Mouse (Mus musculus) layer of hippocampus, adult 8-10 months (tissue): ENCODE results near the gene 2310057M21Rik. TPM values are rescaled to one million over a fixed set of nuclear protein-coding genes. Genes with fewer than 3 reads are reported as not detected.

Source experiments
- DNase-seq, 2 experiments: peaks; one replicate each; pipeline ENCODE4 v3.0.0; 2022; ENCODE audit warnings: low spot score in 2 of 2
- total RNA-seq, 4 experiments: library from RNA; stranded (reverse); gene quantifications; 2 replicates each; pipeline ENCODE4 v1.2.4; 2022

2310057M21Rik gene
- total RNA-seq, 4 experiments from 2014 or later: 22.3 to 28.2 (median 27.6) TPM

DNA sequence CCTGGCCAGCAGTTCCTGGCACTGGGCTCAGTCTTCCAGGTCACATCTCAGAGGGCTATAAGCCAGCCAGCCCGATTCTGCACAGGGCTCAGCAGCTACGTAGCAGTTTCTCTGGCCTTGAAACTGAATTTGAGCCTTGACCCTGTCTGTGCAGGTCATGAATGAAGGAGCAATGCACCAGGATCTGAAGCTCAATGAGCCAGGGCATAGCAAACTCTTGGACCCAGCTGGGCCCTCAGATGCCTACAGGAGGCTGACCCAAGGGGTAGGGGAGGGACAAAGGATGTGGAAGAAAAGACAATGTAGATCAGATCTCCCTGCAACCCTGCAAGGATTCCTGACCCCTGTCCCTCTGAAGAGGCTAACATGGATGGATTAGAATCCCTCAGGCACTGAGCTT is 40.4 kb downstream of the 2310057M21Rik start, which contains the start of gene Cuzd1:
Gene Cuzd1 (minus strand): TSS at position 101 of the 400 bp plus-strand sequence.
- no peak for DNase-seq

DNA sequence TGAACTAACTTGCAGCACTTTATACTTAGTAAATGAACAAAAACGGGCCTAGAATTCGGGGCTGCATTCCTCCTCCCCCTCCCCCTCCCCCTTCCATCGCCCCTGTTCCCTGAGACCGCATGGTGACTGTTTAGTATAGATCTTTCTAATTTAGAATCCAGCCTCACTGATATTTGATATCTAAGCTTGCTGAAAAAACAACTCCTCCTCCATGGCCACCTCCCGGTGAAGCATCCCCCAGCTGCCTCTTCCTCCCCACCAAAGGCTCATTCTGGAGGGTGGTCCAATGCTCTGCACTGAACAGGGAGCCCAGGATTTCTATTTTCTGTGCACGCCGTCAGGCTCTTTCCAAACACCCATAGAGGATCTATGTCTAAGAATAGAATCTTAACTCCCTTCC is 44.2 kb downstream of the 2310057M21Rik start:
- no peak for DNase-seq

DNA sequence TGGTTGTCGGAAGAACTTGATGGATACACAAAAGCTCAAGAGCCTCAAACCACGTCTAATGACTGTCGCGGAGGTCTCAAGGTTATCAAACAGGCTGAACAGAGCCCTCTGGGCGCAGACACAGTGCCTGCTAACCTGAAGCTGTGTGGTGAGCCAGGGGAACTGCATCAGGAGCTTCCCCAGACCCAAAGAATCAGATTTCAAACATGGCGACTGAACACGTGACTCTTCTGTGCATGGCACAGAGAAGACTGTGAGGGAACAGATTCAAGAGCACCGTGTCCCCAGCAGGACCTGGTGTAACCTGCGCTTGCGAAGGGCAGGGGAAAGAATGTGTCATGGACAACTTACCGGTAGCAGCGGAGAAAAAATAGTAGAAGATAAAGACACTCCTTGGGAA is 45.0 kb downstream of the 2310057M21Rik start:
- no peak for DNase-seq

DNA sequence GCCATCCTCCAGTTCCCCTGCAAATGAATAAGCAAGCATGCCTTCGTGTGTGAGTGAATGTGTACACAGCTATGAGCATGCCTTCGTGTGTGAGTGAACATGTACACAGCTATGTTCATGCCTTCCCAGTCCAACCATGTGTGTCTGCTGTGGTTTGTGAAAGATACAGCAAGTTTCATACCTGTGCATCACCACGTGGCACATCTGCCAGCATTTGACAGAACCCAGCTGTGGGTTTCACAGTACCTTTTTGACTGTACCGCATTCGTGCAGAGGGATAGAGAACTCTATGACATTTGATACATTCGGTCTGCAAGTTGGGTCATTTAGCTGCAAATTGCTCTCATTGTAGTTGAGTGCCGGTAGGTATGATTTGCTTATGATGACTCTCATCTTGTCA is 48.1 kb downstream of the 2310057M21Rik start:
- no peak for DNase-seq

DNA sequence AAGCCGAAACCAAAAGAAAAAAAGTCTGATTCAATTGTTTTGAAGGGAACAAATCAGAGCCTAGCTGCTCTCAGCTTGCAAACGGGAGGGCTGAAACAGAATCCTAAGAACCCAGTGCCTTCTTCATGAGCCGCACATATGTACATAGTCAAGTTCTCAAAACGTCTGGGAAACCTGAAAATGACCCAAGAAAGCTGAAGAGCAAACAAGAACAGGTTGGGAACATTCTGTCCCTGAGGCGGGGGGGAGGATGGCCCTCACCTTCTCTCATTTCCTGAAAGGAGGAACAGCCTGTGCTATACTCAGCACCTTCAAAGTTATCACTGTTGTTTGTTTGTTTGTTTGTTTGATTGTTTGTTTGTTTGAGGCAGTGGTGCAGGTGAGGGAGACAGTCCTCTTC is 55.8 kb downstream of the 2310057M21Rik start:
- DNase-seq: no peak

DNA sequence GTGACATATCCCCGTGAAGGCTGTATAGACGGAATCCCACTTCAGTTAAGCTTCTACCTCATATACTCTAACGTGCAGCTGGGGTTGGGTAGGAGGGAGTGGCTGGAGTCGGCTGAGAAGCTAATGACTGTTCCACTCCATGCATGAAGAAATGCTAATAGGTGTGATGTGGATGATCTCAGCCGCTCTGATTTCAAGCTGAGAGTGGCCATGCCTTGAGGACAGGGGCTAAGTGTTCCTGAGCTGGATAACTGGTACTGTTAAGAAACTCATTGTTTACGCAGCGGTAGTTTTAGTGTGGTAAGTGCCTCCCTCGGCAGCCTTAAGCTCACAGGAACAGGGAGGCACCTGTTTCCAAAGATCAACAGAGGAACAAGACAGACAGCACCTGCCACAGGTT is 59.2 kb downstream of the 2310057M21Rik start:
- DNase-seq: no peak

DNA sequence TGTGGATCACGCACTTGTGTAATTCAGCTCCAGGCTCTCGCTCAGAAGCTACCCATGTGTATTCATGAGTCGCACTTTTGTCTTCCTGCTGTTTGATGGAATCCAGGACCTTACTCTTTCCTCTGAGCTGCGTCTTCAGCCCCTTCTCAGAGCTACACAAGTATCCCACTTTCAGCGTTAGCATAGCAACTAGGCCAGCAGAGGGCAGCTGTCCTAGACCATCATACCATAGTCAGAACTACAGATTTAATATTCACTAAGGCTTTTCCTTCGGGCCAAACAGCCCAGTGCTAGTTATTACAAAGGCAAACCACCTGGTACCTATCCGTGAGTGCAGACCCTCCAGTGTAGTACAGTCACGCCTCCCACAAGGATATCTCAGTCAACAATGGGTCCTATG is 65.4 kb downstream of the 2310057M21Rik start:
- no peak for DNase-seq

Other genes with a start within 250 kb of the 2310057M21Rik start
- not detected for gene 4933402N03Rik, start 216.4 kb downstream of the 2310057M21Rik start, total RNA-seq
- gene 5430419D17Rik, start 188.4 kb downstream of the 2310057M21Rik start, total RNA-seq: under 1 TPM in 2 of 4 experiments, not detected in 2; 0.09 to 0.10 TPM
- under 1 TPM in 1 of 4 experiments, not detected in 3; 0.16 TPM for gene Cuzd1, start 40.5 kb downstream of the 2310057M21Rik start, total RNA-seq
- gene Fam24b, start 33.2 kb downstream of the 2310057M21Rik start, total RNA-seq: under 1 TPM in 2 of 4 experiments, not detected in 2; 0.68 to 0.75 TPM
- not detected for gene Fam24a, start 28.9 kb downstream of the 2310057M21Rik start, total RNA-seq
- gene Pstk, start 8.4 kb upstream of the 2310057M21Rik start, total RNA-seq: 10 to 100 TPM; 43.9 to 67.5 (median 51.1) TPM
- 10 to 100 TPM; 47.0 to 53.1 (median 50.9) TPM for gene Ikzf5, start 47.8 kb upstream of the 2310057M21Rik start, total RNA-seq
- gene Acadsb, start 47.8 kb upstream of the 2310057M21Rik start, total RNA-seq: 100 to 1,000 TPM in 2 of 4 experiments, 10 to 100 TPM in 2; 94.7 to 113 (median 102) TPM
- gene Hmx3, start 180.1 kb upstream of the 2310057M21Rik start, total RNA-seq: not detected
- gene Hmx2, start 186.0 kb upstream of the 2310057M21Rik start, total RNA-seq: not detected
- gene Bub3, start 197.5 kb upstream of the 2310057M21Rik start, total RNA-seq: 10 to 100 TPM; 60.8 to 68.8 (median 62.0) TPM